Mouse (Mus musculus) kidney, adult 2 months (tissue): ENCODE results near the gene Wwox.

Experiments used
- CTCF ChIP-seq: fragments of 200-500 bp; conservative IDR thresholded peaks from 2 replicates; pipeline ENCODE4 v1.5.1; 2011; ENCODE audit warnings: low read depth, mild to moderate bottlenecking, control low read depth, low read length, moderate library complexity, mixed read lengths; ENCODE audit not compliant: insufficient read depth, insufficient read length
- POLR2A ChIP-seq: fragments of 200-500 bp; IDR thresholded peaks from one replicate; pipeline ENCODE4 v1.6.1; 2011; ENCODE audit warnings: low read depth, low read length, control low read depth

DNA sequence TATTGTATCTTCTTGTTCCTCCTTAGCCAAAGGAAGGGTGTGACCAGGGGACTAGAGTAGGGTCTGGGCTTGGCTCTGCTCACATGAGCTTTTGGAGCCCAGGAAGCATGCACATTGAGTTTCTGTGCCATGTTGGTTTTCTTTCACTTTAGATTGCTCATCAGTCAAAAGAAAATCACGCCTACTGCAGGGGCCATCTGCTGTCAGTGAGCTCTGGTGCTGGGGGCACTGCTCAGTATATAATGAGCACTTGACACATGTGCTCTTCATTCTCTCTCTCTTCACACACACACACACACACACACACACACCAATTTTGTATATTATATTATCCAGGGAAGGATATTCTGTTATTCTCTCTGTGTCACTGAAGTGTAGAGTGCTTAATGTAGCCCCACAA, 141.2 kb downstream of the Wwox start:
- TF ChIP-seq CTCF (no peak), POLR2A (no peak)
